Mouse (Mus musculus): Measurements from ENCODE around the gene Pou5f1.
A peak's percentile ranks its signal among the peaks of the same experiment; 100 is the strongest.
"Not testable (repeated sequence)": the region's sequence is repeated elsewhere in the genome, so short reads cannot be mapped to it uniquely, and the experiment has no call there.

Gene Pou5f1

DNA sequence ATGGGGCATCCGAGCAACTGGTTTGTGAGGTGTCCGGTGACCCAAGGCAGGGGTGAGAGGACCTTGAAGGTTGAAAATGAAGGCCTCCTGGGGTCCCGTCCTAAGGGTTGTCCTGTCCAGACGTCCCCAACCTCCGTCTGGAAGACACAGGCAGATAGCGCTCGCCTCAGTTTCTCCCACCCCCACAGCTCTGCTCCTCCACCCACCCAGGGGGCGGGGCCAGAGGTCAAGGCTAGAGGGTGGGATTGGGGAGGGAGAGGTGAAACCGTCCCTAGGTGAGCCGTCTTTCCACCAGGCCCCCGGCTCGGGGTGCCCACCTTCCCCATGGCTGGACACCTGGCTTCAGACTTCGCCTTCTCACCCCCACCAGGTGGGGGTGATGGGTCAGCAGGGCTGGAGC, at the start of gene Pou5f1:
Gene Pou5f1, plus strand, starts transcription at position 243 of the 400 bp plus-strand sequence.
- DNase-seq = no peak

DNA sequence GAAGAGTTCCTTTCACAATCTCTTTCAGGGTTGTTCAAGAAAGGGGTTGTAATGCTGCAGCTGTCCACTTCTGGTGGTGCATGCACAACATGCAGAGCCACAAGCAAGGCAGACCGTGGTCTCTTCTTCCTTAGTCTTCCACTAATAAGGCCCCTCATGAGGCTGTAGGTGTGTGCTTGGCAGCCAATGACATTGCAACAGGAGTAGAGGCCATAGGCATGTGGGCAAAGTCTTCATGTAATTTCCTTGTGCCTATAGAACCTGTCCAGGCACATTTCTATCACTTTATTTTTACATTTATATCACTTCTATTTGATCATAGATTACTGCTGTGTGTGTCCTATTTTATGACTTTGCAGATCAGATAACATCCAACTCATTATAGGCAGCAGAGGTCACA, 47.6 kb upstream of the Pou5f1 start:
- DNase-seq = not testable (repeated sequence)

DNA sequence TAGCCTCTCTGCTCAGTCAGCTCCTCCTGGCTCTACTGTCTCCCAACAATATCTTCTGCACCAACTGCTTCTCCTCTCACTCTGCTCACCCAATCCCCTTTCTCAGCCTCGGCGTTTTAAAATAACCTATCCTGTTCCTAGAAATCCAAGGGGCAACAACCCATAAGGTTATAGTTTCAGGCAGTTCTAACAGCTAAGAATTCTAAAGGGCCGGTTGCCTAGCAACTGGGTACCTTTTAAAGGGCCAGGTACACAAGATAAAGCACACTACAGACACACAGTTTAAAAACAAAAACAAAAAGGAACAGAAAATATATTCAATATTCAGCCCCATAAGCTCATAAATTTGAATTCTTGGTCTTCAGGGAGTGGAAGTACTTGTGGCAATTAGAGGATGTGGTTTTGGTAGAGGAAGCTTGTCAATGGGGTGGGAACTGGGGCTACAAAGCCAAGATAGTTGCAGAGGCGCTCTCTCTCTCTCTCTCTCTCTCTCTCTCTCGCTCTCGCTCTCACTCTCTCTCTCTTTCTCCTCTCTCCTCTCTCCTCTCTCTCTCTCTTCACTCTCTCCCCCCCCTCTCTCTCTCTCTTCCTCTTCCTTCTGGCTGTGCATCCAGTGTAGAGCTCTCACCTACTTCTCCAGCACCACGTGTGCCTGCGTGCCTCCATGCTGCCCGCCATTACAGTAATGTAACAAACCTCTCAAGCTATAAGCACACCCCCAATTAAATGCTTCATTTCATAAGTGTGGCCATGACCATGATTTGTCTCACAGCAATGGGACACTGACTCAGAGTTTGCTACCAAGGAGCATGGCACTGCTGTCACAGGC, 45.1 kb upstream of the Pou5f1 start:
- not testable (repeated sequence) for DNase-seq

DNA sequence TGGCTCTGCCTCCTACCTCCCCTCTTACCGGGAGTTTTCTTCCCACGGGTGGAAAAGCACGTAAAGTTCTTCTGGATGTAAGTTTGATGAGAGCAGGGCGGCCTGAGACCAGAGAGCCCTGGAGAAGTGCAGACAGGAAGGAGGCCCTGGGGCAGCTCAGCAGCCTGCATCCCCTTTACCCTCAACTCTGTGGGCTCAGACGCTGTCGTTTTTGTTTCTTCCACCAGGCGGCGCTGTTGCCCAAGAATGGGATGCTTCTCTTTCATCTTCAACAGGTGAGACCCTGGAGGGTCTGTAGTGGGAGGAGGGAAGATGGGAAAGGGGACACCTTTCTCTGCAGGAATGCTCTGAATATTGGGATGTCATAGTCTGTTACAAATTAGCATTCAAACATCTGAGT, 40.2 kb upstream of the Pou5f1 start:
- DNase-seq = peak in 1 of 2 experiments; percentile 22

DNA sequence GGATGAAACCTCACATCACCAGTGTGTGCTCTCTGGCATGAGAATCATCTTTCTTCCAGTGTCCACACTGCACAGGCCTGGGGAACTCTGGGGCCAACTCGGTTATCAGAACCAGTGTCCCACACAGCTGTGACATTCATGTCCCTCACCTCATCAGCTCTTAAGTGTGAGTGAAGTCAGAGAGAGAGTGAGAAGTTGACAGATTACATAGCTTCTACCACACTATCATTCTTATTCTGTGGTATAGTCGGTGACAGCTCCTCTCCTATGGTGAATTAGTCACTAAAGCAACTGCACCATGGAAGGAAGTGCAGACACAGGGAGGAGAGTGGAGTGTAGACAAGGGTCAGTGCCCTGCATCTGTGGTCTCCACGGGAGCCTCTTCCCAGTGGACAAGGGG, 36.9 kb upstream of the Pou5f1 start:
- not testable (repeated sequence) for DNase-seq

DNA sequence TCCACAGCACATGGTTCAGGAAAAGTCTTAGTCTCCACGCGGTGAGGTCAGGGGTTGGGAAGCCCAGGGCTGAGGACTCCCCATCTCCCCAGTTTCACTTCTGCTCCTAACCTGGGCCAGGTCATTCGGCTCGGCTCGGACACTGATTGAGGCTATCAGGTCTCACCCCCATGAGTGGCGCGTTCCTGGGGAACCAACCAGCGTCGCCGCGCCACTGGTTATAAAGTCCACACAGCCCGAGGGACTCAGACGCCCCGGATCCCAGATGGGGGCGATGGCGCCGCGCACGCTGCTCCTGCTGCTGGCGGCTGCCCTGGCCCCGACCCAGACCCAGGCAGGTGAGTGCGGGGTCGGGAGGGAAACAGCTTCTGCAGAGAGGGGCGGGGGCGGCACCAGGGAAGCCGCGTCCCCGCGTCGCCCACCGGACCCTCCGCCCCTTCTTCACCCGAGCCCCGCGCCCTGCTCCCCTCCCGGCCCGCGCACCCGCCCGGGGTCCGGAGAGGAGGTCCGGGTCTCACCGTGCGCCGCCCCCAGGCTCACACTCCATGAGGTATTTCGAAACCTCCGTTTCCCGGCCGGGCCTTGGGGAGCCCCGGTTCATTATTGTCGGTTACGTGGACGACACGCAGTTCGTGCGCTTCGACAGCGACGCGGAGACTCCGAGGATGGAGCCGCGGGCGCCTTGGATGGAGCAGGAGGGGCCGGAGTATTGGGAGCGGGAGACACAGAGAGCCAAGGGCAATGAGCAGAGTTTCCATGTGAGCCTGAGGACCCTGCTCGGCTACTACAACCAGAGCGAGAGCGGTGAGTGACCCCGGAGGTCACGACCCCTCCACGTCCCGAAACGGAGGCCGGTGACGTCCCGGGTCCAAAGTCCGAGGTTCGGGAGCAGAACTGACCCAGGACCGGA, 35.7 kb upstream of the Pou5f1 start, which contains the start of gene H2-Q10:
Gene H2-Q10, plus strand, starts transcription at position 248 of the 910 bp plus-strand sequence.
- DNase-seq = peak in 1 of 2 experiments; percentile 5

DNA sequence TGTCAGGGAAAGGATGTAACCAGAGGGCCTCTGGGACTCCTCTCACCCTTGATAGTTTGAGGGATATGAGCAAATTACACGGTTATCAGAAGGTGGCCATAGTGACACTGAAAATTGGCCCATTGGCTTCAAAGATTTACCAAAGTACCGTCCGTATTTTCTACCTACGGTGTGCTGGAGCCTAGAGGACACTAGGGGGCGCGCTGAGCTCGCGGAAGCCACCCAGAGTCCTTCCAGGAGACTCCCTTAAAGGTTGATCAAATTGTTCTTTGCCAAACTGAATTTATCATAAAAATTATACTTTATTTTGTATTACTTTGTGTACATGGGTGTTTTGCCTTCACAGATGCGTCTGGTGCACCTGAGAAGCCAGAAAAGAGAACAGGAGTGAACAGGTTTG, 21.8 kb upstream of the Pou5f1 start:
- peak; percentile 20 to 62 for DNase-seq

DNA sequence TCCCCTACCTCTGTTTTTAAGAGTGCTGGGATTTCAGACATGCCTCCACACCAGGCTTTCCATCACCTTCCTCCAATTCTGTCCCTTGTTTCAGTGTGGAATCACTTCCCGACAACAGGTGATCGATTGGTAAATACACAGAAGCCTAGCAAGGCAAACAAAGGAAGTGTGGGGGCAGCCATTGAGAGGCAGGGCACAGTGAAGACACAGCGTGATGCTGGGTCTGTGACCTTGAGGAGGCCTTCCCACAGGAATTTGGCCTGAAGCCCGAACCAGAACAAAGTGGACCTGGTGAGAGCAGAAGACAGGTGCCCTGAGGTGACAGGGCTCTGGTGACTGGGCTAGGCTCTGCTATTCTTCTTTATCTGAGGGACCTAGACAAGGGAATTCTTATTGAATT, 20.1 kb upstream of the Pou5f1 start:
- DNase-seq = no peak

DNA sequence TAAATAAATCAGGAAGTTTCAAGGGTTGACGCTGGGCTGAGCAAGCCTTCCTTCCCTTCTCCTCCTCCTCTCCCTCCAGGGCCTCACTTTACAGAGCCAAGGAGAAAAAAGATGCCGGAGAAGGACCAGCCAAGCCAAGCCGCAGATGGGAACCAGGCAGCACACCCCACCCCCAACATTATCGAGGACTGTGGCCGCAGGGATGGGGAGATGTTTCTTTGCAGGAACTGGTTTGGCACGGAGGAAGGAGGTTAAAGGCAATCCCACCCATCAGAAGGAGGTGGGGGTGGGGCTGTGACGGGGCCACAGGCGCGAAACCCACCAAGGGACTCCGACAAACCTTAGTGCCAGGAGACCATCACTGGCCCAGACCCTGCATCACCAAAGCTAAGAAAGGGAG, 19.1 kb upstream of the Pou5f1 start:
- DNase-seq = no peak

DNA sequence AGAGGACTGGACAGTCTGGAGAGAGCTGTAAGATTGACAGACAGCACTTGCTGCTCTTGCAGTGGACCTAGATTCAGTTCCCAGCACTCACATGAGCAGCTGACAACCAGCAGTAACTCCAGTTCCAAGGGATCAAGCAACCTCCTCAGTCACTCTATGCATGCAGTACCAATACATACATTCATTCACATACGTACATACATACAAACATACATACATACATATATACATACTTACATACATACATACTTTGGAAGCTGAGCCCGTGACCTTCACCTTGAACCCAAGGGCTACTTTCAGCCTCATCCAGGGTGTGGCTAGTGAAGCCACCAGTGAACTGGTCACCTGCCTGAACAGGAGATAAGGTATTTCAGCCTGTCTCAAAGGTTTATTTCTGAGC, 17.8 kb upstream of the Pou5f1 start:
- DNase-seq = no peak

DNA sequence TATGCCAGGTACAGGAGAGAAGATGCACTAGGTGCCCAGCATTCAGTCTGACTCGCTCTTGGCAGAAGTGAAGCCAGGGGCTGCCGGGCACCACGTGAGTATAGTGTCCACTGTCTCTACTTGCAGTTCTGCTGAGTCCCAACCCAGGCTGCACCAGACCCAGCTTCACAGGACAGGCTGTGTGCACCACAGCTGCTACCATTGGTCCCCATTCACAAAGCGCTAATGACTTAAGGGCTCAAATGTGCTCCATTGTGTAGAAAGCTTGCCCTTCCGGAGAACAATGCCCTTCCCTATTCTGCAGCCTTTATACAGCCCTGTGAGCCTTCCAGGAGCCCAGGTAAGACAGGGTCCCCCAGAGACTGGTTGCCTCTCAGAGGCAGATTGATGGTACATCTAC, 15.5 kb upstream of the Pou5f1 start:
- no peak for DNase-seq

DNA sequence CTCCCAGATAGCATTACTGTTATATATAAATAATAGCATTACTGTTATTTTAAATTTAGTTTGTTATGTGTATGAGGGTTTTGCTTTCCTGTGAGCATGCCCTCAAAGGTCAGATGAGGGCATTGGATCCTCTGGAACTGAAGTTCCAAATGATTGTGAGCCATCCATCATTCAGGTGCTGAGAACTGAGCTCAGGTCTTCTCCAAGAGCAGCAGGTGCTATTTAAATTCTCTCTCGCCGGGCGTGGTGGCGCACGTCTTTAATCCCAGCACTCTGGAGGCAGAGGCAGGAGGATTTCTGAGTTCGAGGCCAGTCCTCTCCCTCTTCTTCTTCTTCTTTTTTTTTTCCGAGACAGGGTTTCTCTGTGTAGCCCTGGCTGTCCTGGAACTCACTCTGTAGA, 8.7 kb upstream of the Pou5f1 start:
- no peak for DNase-seq

DNA sequence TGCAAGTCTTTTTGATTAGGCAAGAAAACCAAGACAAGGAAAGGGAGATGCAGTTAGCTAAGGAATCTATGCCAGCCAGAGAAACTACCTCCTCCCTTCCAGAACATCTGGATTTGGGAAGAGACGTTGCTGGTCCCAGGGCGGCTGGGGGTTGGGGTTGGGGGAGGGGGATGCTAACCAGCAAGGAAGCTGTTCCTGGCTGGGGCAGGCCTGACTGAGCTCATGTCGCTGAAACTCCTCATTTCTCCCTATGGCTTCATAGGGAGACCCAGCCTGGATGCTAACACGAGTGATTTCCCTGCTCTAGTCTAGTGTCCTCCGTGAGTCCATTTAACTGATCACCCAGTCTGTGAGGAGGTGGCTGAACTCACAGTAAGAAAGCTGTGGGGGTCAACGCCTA, 3.6 kb upstream of the Pou5f1 start:
- DNase-seq = no peak

DNA sequence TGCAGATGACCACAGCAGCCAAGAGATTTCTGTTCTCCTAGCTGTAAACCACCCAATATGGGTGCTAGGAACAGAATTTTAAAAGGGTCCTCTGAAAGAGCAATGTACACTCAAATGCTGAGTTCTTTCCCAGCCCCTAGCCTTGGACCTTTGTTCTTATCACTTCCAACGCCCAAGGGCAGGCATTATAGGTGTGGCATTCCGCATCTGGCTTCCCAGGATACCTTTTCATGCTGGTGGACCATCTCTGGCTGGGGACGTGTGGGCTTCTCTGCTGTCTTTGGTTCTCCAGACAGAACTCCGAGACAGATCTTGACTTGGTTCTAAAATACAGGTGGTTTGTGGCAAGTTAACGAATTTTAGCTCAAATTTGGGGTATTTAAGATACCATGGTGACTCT, 3.1 kb upstream of the Pou5f1 start:
- no peak for DNase-seq

DNA sequence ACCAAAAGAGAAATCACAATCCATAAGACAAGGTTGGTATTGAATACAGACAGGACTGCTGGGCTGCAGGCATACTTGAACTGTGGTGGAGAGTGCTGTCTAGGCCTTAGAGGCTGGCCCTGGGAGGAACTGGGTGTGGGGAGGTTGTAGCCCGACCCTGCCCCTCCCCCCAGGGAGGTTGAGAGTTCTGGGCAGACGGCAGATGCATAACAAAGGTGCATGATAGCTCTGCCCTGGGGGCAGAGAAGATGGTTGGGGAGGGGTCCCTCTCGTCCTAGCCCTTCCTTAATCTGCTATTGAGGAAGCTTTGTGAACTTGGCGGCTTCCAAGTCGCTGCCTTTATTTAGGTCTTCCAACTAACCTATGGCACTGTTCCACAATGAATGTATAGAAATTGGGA, 2.0 kb upstream of the Pou5f1 start:
- DNase-seq = no peak

DNA sequence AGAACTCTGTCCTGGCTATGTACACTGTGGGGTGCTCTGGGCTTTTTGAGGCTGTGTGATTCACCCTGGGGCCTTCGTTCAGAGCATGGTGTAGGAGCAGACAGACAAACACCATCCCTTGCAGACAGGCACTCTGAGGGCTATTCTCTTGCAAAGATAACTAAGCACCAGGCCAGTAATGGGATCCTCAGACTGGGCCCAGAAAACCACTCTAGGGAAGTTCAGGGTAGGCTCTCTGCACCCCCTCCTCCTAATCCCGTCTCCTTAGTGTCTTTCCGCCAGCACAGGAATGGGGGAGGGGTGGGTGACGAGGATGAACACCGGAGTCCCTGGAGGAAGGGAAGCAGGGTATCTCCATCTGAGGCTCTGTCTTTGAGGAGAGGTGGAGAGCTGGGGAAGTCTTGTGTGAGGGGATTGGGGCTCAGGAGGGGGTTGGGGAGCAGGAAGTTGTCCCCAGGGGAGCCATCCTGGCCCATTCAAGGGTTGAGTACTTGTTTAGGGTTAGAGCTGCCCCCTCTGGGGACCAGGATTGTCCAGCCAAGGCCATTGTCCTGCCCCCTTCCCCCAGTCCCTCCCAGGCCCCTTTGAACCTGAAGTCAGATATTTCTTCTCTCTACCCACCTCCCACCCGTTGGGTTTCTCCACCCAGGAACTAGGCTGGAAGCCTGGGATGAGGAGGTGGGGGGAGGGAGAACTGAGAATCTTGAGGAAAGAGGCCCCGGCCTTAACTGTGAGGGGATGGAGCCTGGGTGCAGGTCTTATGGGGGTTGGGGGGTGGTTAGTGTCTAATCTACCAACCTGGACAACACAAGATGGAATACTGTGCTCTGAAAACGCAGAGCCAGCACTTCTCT, 963 bp upstream of the Pou5f1 start:
- DNase-seq = no peak

DNA sequence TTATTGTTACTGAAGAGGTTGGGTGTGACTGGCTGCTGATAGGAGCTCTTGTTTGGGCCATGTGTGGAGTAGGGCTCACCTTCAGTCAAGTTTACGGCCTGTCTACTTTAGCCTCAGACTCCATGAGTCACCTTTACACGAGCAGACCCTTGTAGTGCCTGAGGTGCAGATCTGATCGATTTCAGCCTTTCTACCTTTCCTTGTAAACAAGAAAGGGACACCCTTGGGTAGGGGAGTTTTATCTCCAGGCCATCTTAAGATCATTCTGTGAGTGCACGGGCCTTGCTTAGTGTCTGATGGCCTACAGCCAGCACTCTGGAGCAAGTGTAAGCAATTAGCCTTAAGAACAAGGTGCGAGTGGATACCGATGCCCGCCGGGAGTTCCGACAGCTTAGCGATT, 1.1 kb downstream of the Pou5f1 start:
- no peak for DNase-seq

DNA sequence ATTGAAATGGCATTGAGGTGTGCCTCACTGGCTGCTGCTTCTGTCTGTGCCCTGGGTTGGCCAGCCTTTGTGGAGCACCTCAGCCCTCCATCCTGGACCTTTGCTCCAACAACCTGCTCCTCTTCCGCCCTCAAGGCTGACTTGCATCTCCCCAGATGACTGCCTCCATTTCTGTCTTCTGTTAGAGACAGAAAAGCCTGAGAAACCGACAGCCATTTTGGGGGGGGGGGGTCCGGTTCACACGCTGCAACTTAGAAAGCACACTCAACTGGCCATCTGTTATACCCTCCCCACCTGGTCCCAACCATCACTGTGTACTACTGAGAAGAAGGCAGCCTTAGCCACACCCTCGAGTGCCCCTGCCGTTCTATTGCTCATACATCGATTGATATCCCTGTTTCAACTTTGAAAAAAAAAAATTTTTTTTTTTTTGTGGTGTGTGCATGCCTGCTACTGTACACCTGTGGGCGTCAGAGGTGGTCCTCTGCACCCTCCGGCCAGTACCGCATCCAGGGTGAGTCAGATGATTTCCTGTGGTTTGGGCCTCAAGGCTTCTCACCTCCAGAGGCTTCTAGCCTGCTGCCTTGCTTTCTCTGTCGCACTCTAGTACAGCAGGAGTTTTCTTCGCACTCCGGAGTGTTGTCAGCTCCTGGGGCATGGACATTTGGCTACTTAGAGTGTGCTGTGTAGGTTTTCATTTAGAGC, 1.9 kb downstream of the Pou5f1 start:
- no peak for DNase-seq

DNA sequence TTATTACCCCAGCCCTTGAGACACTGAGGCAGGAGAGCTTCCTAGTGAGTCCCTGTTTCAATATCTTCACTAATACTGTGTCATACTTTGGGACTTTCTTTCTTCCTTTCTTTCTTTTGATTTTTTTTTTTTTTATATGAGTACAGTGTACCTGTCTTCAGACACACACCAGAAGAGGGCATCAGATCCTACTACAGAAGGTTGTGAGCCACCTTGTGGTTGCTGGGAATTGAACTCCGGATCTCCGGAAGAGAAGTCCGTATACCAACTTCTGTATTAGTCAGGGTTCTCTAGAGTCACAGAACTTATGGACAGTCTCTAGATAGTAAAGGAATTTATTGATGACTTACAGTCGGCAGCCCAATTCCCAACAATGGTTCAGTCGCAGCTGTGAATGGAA, 2.5 kb downstream of the Pou5f1 start:
- not testable (repeated sequence) for DNase-seq

DNA sequence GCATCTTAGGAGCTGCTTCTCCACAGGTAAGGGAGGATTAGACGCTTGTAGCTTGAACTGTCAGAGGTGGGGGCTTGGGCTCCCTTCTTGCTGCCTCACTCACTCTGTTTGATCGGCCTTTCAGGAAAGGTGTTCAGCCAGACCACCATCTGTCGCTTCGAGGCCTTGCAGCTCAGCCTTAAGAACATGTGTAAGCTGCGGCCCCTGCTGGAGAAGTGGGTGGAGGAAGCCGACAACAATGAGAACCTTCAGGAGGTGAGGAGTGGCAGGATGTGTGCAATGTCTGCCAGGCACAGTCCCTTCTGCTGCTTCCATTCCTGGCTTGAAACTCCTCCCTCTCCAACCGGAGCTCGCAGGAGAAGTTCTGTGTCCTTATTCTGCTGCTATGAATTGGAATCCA, 3.5 kb downstream of the Pou5f1 start:
- DNase-seq = peak; percentile 24 to 42

DNA sequence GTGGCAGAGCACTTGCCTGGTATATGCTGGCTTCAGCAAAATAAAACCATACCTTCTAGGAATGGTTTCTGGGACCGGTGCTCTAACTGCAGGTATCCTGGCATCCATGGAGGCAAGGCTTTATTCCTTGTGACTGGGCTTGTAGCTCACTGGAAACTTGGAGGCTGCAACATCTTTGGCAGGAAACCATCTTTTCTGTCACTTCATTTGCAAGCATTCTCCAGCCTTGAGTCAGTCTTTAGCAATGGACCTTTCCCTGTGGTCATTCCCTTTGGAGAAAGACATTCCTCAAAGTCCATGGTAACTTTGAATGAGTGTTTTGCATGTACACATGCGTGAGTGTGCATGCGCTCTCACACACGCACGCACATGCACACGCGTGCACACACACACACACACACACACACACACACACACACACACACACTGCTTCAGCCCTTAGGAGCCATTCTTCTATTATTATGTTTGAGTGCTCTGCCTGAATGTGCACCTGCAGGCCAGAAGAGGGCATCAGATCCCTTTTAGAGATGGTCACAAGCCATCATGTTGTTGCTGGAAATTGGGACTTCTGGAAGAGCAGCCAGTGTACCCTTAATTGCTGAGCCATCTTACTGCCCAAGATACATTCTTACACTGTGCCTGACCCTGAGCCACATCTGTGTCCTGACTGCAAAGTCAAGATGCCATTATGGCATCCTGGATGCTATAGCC, 7.3 kb downstream of the Pou5f1 start:
- DNase-seq = no peak

DNA sequence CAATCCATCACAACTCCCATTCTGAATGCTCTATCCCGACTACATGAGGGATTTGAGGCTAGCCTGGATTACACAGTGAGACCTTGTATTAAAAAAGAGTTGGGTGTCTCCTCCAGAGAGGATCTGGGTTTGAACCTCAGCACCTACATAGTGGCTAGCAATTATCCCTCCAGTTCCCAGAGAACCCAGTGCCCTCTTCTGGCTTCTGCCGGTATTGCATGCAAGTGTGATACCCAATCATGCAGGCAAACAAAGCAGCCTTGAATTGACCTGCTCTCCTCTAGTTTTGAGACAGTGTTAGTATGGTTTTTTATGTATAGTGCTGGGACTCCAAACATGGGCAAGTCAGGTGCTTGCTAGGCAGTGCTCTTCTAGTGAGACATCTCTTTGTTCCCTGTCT, 8.1 kb downstream of the Pou5f1 start:
- DNase-seq = peak; percentile 46 to 83

All from spleen, adult 18-20 months (tissue).